Mouse (Mus musculus): ENCODE data around the gene Ccdc57. TPM values are rescaled to one million over a fixed set of nuclear protein-coding genes. Genes with fewer than 3 reads are reported as not detected.
A peak's percentile ranks its signal among the peaks of the same experiment; 100 is the strongest.

The Ccdc57 gene
- total RNA-seq (2015; ENCODE audit: low replicate concordance) = 6.7 and 11.2 TPM in 2 replicates
- 12.1 and 13.5 TPM in 2 replicates for total RNA-seq (2017; ENCODE audit: low replicate concordance)

- peak; percentile 94 for ATAC-seq (replicated peaks; ENCODE audit: low FRiP score, poor library complexity, severe bottlenecking)
Observed at GRCm38 (mm10) chr11:120932564-120933398, at the start of gene Ccdc57. Gene Ccdc57 (minus strand): TSS chr11:120932872.

DNA sequence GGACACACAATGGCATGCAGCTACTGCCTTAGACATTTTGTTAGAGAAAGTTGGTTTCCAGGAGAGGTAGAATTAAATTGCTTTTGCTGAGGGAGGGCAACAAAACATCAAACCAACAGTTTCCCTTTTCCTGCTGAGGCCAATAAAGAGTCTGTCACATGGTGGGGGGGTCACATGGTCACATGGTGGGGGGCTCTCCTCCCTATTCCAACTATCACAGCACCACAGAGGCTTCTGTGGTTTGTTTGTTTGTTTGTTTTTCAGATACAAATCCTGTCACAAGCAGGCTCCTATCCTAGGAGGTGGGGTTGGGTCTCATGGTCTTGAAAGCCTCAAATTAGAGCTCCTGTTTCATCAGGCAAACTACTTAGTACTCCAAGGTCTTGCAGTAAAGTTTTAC lies 49.8 kb upstream of the Ccdc57 start:
- ATAC-seq (replicated peaks; ENCODE audit: low FRiP score, poor library complexity, severe bottlenecking) = no peak

GRCm38 (mm10) chr11:120981661-120982060 lies 49.0 kb upstream of the Ccdc57 start:
- ATAC-seq (replicated peaks; ENCODE audit: low FRiP score, poor library complexity, severe bottlenecking) = no peak

DNA sequence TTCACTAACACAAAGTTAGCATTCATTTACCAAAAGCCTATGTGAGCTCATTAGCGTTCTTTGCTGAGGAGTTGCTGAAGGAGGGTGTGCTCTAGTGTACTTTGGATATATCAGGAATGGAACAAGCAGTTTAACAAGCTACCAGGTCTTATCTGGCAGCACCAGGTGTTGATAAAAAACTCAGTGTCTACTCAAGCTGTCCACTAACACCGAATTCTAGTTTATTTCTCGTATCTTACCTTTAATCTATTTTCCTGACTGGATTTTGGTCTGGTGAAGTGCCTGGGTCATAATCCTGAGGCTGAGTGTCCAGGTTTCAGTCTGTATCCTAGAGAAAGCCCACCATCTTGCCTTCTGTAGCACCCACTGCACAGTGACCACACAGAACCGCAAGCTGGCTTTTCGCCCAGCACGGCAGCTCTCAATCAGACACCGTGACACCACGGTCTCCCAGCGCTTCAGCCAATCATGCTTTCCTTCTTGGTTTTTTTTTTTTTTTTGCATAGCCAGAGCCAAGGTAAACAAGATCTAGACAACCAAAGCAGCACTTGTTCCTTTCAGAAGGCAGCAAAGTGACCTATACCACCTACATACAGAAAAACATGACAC lies 47.9 kb upstream of the Ccdc57 start:
- ATAC-seq (replicated peaks; ENCODE audit: low FRiP score, poor library complexity, severe bottlenecking) = peak; percentile 89

GRCm38 (mm10) chr11:120979711-120980426 lies 47.2 kb upstream of the Ccdc57 start:
- peak; percentile 57 for ATAC-seq (replicated peaks; ENCODE audit: low FRiP score, poor library complexity, severe bottlenecking)

GRCm38 (mm10) chr11:120973318-120973717 lies 40.6 kb upstream of the Ccdc57 start:
- no peak for ATAC-seq (replicated peaks; ENCODE audit: low FRiP score, poor library complexity, severe bottlenecking)

- no peak for ATAC-seq (replicated peaks; ENCODE audit: low FRiP score, poor library complexity, severe bottlenecking)
Observed at GRCm38 (mm10) chr11:120971237-120971636, 38.6 kb upstream of the Ccdc57 start.

- ATAC-seq (replicated peaks; ENCODE audit: low FRiP score, poor library complexity, severe bottlenecking) = no peak
Observed at GRCm38 (mm10) chr11:120969742-120970141, 37.1 kb upstream of the Ccdc57 start.

- ATAC-seq (replicated peaks; ENCODE audit: low FRiP score, poor library complexity, severe bottlenecking) = no peak
Observed at GRCm38 (mm10) chr11:120965587-120965986, 32.9 kb upstream of the Ccdc57 start.

- no peak for ATAC-seq (replicated peaks; ENCODE audit: low FRiP score, poor library complexity, severe bottlenecking)
Observed at GRCm38 (mm10) chr11:120964195-120965157, 31.8 kb upstream of the Ccdc57 start.

DNA sequence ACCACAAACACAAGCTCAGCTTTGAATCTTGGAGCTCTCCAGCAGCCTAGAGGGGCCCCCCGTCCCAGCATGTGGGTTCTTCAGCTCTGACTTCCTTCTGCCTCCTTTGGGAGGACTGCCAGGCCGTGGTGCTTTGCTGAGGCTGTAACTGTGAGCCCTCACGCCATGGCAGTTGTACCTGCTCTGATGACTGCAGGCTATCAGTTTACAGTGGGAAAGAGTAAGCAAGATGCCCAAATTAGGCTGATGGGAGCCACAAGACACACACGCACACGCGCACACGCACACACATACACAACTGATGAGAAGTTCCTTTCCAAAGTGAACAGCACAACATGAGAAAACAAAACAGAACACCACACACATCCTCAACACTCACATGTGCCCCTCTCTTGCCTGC lies 30.2 kb upstream of the Ccdc57 start:
- ATAC-seq (replicated peaks; ENCODE audit: low FRiP score, poor library complexity, severe bottlenecking) = no peak

DNA sequence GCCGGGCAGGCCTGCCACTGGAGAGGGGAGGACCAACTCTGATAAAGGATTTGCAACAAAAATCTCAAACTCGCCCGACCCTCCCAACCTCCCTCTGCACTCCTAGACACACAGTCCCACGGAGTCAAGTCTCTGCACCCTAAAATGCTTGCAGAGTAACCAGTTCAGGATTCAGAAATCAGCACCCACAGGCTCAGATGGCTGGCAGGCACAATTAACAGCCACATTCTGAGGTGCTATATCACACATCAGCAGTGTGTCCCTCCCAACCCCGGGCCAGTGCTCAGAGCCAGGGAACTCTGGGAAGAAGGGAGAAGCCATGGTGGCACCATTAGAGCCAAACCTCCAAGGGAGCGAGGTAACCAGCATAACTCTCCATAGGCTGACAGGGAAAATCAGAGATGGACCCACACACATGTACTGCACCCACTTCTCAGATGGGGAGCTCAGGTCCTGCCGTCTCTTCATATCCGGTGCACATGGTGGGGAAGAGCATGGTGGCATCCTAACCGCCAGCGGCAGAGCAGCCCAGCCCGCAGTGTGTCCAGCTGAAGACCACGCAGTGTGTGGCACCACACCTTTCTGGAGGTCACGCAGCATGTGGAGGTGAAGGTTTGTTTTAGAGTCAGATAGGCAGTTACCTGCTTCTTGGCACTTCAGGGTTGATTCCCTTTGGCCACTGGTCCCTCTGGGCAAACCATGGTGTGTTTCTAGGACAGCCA lies 29.5 kb upstream of the Ccdc57 start:
- no peak for ATAC-seq (replicated peaks; ENCODE audit: low FRiP score, poor library complexity, severe bottlenecking)

DNA sequence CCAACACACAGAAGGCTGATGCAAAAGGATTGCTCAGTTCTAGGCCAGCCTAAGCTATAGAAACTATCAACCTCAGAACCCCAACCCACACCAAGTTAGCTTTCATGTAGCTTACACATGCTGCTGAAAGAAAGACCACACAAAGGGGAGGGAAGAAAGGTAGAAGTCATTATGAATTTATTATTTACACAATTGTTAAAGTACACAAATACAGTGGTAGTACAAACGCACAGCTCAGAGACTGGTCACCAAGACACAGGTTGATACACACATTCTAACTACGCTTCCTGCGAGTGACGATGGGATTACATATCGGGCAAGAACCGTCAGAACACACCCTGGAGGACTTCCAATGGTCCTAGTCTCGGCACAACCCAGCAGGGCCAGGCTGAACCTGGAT lies 28.9 kb upstream of the Ccdc57 start:
- ATAC-seq (replicated peaks; ENCODE audit: low FRiP score, poor library complexity, severe bottlenecking) = no peak

DNA sequence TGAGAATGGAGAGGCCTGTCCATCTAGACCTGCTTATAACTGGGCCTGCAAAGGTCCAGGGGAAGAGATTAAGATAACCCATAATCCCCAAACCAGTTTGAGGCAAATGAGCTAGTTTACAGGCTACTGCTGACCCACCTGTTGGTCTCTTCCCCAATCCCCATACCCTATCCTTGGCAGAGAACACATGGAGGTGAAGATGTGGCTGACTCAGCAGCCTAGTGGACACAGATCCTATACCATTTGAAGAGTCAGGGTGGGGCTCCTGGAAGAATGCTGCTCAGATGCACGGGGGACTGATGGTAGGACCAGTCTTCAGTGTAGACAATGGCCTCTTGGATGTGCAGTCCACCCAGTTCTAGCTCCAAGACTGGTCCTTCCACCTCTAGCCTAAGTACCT lies 27.6 kb upstream of the Ccdc57 start:
- no peak for ATAC-seq (replicated peaks; ENCODE audit: low FRiP score, poor library complexity, severe bottlenecking)

DNA sequence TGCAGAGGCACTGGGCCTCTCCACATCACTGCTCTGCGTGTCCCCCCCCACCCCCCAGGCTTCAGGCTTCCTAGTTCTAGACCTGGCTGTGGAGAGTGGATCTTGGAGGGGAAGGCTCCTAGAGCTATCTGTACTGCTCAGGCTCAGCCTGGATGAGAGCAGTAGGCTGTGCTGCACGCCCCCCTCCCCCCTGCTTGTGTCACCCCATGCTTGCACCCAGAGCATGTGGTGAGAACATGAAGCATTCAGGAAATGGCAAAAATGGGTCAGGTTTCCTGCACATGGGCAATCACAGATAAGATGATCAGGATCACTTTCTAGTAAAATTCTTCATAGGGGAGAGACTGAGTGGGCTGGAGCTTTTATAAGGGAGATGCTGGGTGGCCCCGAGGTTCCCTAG lies 26.9 kb upstream of the Ccdc57 start:
- no peak for ATAC-seq (replicated peaks; ENCODE audit: low FRiP score, poor library complexity, severe bottlenecking)

DNA sequence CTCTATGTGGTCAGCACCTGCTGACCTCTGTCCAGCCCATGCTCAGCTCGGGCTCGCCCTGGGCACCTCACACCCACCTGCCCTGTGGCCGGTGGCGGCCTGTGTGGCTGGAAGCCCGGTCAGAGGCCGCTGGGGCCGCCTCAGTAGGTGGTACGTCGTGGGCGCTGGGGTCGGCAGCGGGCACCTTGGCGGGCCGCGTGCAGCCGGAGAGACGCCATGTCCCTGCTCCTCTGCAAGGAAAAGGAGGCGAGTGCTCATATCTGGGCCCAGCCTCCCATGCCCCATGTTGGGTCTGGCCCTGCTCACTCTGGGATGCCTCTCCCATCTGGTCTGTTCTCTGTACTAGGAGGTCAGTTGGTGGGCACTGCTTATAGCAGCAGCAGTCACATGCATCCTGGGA lies 26.4 kb upstream of the Ccdc57 start:
- no peak for ATAC-seq (replicated peaks; ENCODE audit: low FRiP score, poor library complexity, severe bottlenecking)

DNA sequence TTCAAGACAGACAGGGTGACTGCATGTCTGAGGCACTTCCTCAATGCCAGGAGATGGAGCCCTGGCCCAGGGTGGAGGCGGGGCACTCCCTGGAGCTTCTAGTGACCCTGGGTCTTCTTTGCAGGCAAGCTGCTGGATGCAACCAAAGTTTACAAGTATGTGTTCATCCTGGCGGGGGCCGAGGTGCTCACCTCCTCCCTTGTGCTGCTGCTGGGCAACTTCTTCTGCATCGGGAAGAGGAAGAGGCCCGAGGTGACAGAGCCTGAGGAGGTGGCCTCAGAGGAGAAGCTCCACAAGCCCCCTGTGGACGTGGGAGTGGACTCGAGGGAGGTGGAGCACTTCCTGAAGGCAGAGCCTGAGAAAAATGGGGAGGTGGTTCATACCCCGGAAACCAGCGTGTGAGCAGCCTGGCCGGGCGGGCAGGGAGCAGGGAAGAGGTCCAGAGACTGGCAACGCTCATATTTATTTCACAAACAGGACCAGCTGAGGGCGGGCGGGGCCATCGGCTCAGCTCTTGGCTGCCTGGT lies 25.1 kb upstream of the Ccdc57 start:
- no peak for ATAC-seq (replicated peaks; ENCODE audit: low FRiP score, poor library complexity, severe bottlenecking)

DNA sequence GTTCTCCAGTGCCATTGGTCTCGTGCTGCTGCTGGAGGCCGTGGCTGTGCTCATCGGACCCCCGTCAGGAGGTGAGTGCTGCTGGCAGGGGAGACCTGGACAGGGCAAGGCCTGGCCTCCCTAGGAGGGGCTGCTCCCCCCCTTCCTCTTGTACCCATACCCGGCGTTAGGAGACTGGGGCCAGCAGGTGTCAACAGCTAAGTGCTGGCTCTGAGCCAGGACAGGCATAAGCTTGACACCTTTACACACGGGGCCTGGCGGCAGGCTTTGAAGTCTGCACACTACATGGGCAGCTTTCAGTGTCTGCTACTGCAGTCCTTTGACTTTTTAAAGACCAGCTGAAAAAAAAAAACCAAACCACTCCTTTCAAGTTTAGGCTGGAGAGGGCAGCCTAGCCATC lies 24.4 kb upstream of the Ccdc57 start:
- ATAC-seq (replicated peaks; ENCODE audit: low FRiP score, poor library complexity, severe bottlenecking) = no peak

- no peak for ATAC-seq (replicated peaks; ENCODE audit: low FRiP score, poor library complexity, severe bottlenecking)
Observed at GRCm38 (mm10) chr11:120955701-120956100, 23.0 kb upstream of the Ccdc57 start.
